Mouse (Mus musculus) heart, embryonic 13.5 days (tissue): ENCODE measurements around the gene Tgm7. TPM values are rescaled to one million over a fixed set of nuclear protein-coding genes. Genes with fewer than 3 reads are reported as not detected.
A peak's percentile ranks its signal among the peaks of the same experiment; 100 is the strongest.

ENCODE experiments used
- ATAC-seq: fragments of 200-750 bp; cut with Nextera tagmentation; 2 replicates; pipeline ENCODE4 v1.8.0; 2017; ENCODE audit warnings: moderate TSS enrichment; ENCODE audit not compliant: insufficient number of reproducible peaks, low FRiP score, low TSS enrichment; ENCODE audit errors: extremely low read depth
- H3K27ac ChIP-seq: fragments of 300-500 bp; sonication (generic); replicated peaks from 2 replicates; pipeline ENCODE4 v1.5.1; 2015; ENCODE audit warnings: moderate library complexity, mild to moderate bottlenecking, inconsistent platforms
- H3K27me3 ChIP-seq: fragments of 300-500 bp; sonication (generic); replicated peaks from 2 replicates; pipeline ENCODE4 v1.6.1; 2015; ENCODE audit warnings: mild to moderate bottlenecking, inconsistent platforms
- H3K36me3 ChIP-seq: fragments of 300-500 bp; sonication (generic); 2 replicates; pipeline ENCODE4 v1.6.1; 2015; ENCODE audit warnings: mild to moderate bottlenecking, inconsistent platforms
- H3K4me1 ChIP-seq: fragments of 300-500 bp; sonication (generic); 2 replicates; pipeline ENCODE4 v1.6.1; 2015; ENCODE audit warnings: inconsistent platforms
- H3K4me2 ChIP-seq: fragments of 300-500 bp; sonication (generic); 2 replicates; pipeline ENCODE4 v1.6.1; 2015; ENCODE audit warnings: inconsistent platforms, mild to moderate bottlenecking, moderate library complexity
- H3K4me3 ChIP-seq: fragments of 300-500 bp; sonication (generic); 2 replicates; pipeline ENCODE4 v1.5.1; 2015; ENCODE audit warnings: moderate library complexity, mild to moderate bottlenecking, inconsistent platforms
- H3K9ac ChIP-seq: fragments of 300-500 bp; sonication (generic); 2 replicates; pipeline ENCODE4 v1.6.1; 2015; ENCODE audit warnings: inconsistent platforms, mild to moderate bottlenecking, moderate library complexity
- H3K9me3 ChIP-seq: fragments of 300-500 bp; sonication (generic); 2 replicates; pipeline ENCODE4 v1.6.1; 2016; ENCODE audit warnings: inconsistent platforms
- WGBS: fragments of 180-500 bp; shearing (Covaris S2); methylation state at CpG from one replicate; pipeline ENCODE4 v1.1.7; 2015; ENCODE audit warnings: mixed read lengths; 5-methylcytosine and 5-hydroxymethylcytosine counted together
- polyA plus RNA-seq: library from polyadenylated mRNA; unstranded; fragments of >200 nt; fragmentation: Nextera tagmentation; extraction: Ambion mirVana; gene quantifications from 2 replicates; pipeline ENCODE4 v1.2.1, GENCODE M21; 2015

Gene Tgm7
- polyA plus RNA-seq = not detected in 2 replicates

DNA sequence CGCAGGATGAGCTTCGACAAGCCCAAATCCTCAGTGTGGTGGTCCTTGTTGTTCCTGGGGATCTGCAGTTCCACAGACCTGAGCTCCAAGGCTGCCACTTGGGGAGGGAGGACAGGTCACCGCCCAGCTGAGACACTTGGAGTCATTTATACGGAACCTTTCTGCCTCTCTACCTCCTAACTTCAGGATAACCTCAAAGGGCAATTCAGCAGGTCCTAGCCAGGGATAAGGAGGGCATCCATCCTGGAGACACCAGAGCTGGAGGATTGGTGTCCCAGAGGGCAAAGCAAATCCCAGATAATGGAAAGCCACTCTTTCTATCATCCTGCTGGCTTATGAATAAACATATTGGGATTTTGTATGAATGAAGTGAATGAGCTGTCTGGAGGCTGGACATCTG lies at the start of gene Tgm7:
Tgm7 (minus strand) TSS at position 101 of the 400 bp plus-strand sequence.
- H3K4me1 ChIP-seq = peaks cover 9% of the 10 kb centered on the region
- 0 out of 2 replicates have a peak within 1 kb of the TSS, but pooled peaks have one; percentile 1 for H3K4me2 ChIP-seq
- ATAC-seq = no peak
- H3K27ac ChIP-seq = no peak within 1 kb of the TSS
- H3K9ac ChIP-seq = no peak within 1 kb of the TSS
- no peaks in the 10 kb centered on the region for H3K27me3 ChIP-seq
- no peaks in the 10 kb centered on the region for H3K36me3 ChIP-seq
- WGBS = 78% methylated on average over 4 of the region's 4 CpGs
- no peaks in the 10 kb centered on the region for H3K9me3 ChIP-seq
- no peak within 1 kb of the TSS for H3K4me3 ChIP-seq

GRCm38 (mm10) chr2:121153100-121153499 lies 43.5 kb upstream of the Tgm7 start:
- Histone ChIP-seq H3K9ac (no peak overlapping the region), H3K27me3 (no peaks in the 10 kb centered on the region), H3K4me3 (no peak overlapping the region), H3K36me3 (peaks cover 61% of the 10 kb centered on the region), H3K9me3 (no peaks in the 10 kb centered on the region), H3K4me2 (no peak overlapping the region), H3K4me1 (no peaks in the 10 kb centered on the region), H3K27ac (no peak overlapping the region)
- ATAC-seq = no peak
- whole genome bisulfite sequencing = 79% methylated on average over 3 of the region's 3 CpGs

- H3K36me3 ChIP-seq = peaks cover 64% of the 10 kb centered on the region
- 78% methylated on average over 5 of the region's 5 CpGs for WGBS
Observed at GRCm38 (mm10) chr2:121149679-121150078, 40.1 kb upstream of the Tgm7 start.

GRCm38 (mm10) chr2:121142415-121142814 lies 32.8 kb upstream of the Tgm7 start:
- H3K27me3 ChIP-seq = no peaks in the 10 kb centered on the region
- H3K4me2 ChIP-seq = no peak overlapping the region
- peaks cover 51% of the 10 kb centered on the region for H3K36me3 ChIP-seq
- H3K9me3 ChIP-seq = no peaks in the 10 kb centered on the region
- no peak overlapping the region for H3K4me3 ChIP-seq
- no peak overlapping the region for H3K27ac ChIP-seq
- peaks cover 33% of the 10 kb centered on the region for H3K4me1 ChIP-seq
- no peak for ATAC-seq
- no peak overlapping the region for H3K9ac ChIP-seq
- 65% methylated on average over 2 of the region's 2 CpGs for WGBS

More at GRCm38 (mm10) chr2:121149679-121150078, 40.1 kb upstream of the Tgm7 start:
- no peak for ATAC-seq
- no peaks in the 10 kb centered on the region for H3K27me3 ChIP-seq
- H3K27ac ChIP-seq = no peak overlapping the region
- no peak overlapping the region for H3K4me3 ChIP-seq
- no peaks in the 10 kb centered on the region for H3K9me3 ChIP-seq
- H3K4me2 ChIP-seq = no peak overlapping the region
- H3K4me1 ChIP-seq = no peaks in the 10 kb centered on the region
- no peak overlapping the region for H3K9ac ChIP-seq

DNA sequence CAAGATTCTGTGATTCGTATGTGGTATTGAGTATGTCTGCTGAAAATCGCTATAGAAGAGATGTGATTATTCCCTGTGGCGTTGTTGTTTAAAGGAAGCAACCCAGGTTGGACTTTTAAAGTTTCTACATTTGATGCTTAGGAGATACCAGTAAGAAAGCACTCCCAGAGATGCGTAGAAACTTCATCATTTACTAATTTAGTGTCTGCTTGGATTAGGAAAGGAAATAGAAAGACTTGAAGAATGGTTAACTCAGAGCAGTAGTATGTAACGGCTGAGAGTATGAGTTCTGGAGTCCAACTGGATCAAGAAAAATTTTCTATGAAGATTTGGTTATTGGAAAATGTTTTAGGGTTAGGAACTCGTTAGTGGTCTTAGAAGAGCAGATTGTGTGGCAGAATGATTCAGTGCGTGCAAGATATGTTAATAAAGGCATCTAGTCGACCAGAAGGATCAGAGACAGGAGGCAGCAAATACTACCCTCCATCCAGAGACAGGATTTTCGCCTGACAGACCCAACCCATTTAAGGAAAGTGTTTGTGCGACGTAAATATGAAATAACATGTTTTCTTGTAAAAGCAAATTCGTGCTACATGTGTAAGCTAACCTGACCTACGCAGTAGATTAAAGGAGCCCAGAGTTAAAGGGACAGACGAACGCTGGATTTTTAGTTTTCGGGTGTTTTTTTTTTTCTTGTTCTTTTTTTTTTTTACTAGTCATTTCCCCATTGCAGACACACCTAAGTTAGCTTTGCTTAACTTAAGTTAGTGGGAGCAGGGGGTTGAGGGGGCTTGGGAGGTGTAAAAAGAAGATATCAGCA lies 31.8 kb upstream of the Tgm7 start:
- peak overlapping the region; percentile 63 for H3K4me3 ChIP-seq

DNA sequence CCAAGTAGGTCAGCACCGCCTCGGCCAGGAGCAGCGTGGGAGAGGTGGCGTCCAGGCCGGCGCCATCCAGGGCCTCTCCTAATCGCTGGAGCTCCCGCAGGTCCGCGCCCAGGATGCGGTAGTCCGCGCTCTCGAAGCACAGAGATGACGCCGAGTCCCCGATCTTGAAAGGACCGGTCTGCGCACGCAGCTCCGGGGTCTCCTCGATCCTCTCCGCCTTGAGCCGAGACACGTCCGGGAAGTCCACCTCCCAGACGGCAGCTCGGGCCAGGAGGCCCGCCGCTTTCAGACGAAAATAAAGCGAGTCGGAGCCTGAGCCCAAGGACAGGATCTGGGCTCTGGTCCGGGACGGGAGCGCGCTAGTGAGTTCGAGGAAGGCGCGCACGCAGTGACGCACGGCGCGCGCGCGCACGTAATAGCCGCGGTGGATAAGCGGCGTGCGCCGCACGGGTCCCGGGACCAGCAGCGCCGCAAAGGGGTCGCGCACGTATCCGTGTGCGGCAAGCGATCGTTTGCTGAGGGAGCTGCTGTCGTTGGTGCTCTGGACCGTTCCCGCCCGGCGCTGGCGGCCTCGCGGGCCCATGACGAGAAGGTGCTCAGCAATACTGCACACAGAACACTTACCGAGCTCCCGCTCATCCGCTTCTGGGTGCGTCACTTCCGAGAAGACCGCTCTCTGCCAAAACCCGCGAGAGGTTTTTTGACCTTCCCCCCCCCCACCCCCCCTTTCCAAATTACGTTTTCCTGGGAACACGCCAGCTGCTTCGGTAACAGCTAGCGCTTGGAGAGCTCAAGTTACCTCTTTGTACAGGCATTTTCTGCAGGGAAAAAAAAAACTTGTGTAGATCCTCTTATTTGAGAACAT lies 30.7 kb upstream of the Tgm7 start, which contains the start of the genes Adal and Lcmt2:
Adal (plus strand) TSS at position 411 of the 865 bp plus-strand sequence.
Lcmt2 (minus strand) TSS at position 636 of the 865 bp plus-strand sequence.
- Histone ChIP-seq H3K27ac (peak within 1 kb of the TSS; percentile 98), H3K27me3 (no peaks in the 10 kb centered on the region), H3K36me3 (peaks cover 38% of the 10 kb centered on the region), H3K9ac (peak within 1 kb of the TSS; percentile 87), H3K4me3 (peak within 1 kb of the TSS; percentile 63), H3K9me3 (no peaks in the 10 kb centered on the region), H3K4me1 (peaks cover 33% of the 10 kb centered on the region), H3K4me2 (peak within 1 kb of the TSS; percentile 85)
- peak; percentile 85 for ATAC-seq
- WGBS = under 1% methylated on average over 87 of the region's 87 CpGs

More for the DNA sequence above, 31.8 kb upstream of the Tgm7 start:
- ATAC-seq = no peak
- Histone ChIP-seq H3K27ac (peak overlapping the region; percentile 98), H3K9me3 (no peaks in the 10 kb centered on the region), H3K36me3 (peaks cover 46% of the 10 kb centered on the region), H3K4me2 (peak overlapping the region; percentile 85), H3K9ac (peak overlapping the region; percentile 87), H3K27me3 (no peaks in the 10 kb centered on the region), H3K4me1 (peaks cover 33% of the 10 kb centered on the region)
- 69% methylated on average over 16 of the region's 16 CpGs for WGBS

GRCm38 (mm10) chr2:121139266-121140017 lies 29.8 kb upstream of the Tgm7 start:
- Histone ChIP-seq H3K4me3 (peak overlapping the region; percentile 63), H3K27me3 (no peaks in the 10 kb centered on the region), H3K9ac (peak overlapping the region; percentile 87), H3K27ac (peak overlapping the region; percentile 98), H3K4me1 (peaks cover 33% of the 10 kb centered on the region), H3K9me3 (no peaks in the 10 kb centered on the region), H3K4me2 (peak overlapping the region; percentile 85), H3K36me3 (peaks cover 33% of the 10 kb centered on the region)
- 32% methylated on average over 29 of the region's 29 CpGs for WGBS
- no peak for ATAC-seq

DNA sequence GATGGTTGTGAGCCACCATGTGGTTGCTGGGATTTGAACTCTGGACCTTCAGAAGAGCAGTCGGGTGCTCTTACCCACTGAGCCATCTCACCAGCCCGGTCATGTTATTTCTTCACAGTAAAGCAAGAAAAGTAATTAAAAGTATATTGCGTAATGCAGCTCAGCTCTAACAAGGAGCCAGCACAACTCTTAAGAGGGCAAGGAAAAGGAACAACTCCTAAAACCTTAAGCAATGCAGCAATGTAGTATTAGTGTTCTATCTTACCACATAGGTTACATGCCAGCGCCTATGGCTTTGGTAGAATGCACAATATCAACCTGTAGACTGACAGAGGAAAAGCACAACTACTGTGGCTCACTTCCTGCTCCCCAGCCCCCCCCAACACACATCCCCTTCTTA lies 27.8 kb upstream of the Tgm7 start:
- no peak overlapping the region for H3K4me3 ChIP-seq
- H3K4me2 ChIP-seq = 0 out of 2 replicates have a peak overlapping the region, but pooled peaks have one; percentile 85
- no peaks in the 10 kb centered on the region for H3K9me3 ChIP-seq
- peaks cover 24% of the 10 kb centered on the region for H3K36me3 ChIP-seq
- H3K4me1 ChIP-seq = peaks cover 33% of the 10 kb centered on the region
- H3K27ac ChIP-seq = no peak overlapping the region
- WGBS = 95% methylated on average over 4 of the region's 4 CpGs
- ATAC-seq = no peak
- no peaks in the 10 kb centered on the region for H3K27me3 ChIP-seq
- no peak overlapping the region for H3K9ac ChIP-seq

DNA sequence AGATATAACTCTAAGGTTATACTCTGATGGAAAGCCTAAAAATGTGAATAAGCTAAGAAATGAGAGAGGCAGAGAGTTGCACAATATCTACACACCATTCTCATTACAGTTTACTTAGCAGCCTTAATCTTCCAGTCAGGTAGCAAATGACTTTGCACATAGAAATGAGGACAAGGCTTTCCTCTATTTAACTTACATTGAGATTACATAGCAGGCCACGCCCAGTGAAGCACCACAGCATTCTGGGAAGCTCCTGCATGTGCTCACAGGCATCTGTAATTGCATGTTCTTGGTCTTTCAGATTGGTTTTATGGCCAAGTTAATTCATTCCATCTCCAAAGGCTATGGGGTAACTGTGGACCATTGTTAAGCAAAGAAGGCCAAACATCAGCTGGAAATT lies 23.2 kb upstream of the Tgm7 start:
- no peak overlapping the region for H3K9ac ChIP-seq
- no peak for ATAC-seq
- H3K27ac ChIP-seq = no peak overlapping the region
- H3K4me1 ChIP-seq = 0 out of 2 replicates have a peak, but pooled peaks cover 3% of the 10 kb centered on the region
- H3K27me3 ChIP-seq = no peaks in the 10 kb centered on the region
- WGBS = 74% methylated on average over 1 of the region's 1 CpGs
- H3K4me2 ChIP-seq = no peak overlapping the region
- H3K36me3 ChIP-seq = peaks cover 8% of the 10 kb centered on the region
- H3K9me3 ChIP-seq = no peaks in the 10 kb centered on the region
- H3K4me3 ChIP-seq = no peak overlapping the region

GRCm38 (mm10) chr2:121128865-121129620 lies 19.4 kb upstream of the Tgm7 start:
- no peak for ATAC-seq
- Histone ChIP-seq H3K9ac (no peak overlapping the region), H3K27me3 (no peaks in the 10 kb centered on the region), H3K4me1 (no peaks in the 10 kb centered on the region), H3K4me2 (no peak overlapping the region), H3K27ac (no peak overlapping the region), H3K9me3 (no peaks in the 10 kb centered on the region), H3K36me3 (no peaks in the 10 kb centered on the region), H3K4me3 (no peak overlapping the region)
- WGBS = 64% methylated on average over 9 of the region's 9 CpGs
